Mouse (Mus musculus) stomach, embryonic 14.5 days (tissue): ENCODE measurements around the gene Med18. TPM values are rescaled to one million over a fixed set of nuclear protein-coding genes. Genes with fewer than 3 reads are reported as not detected.
"Not testable (repeated sequence)": the region's sequence is repeated elsewhere in the genome, so short reads cannot be mapped to it uniquely, and the experiment has no call there.

Experiments used
- ATAC-seq: fragments of 200-750 bp; cut with Nextera tagmentation; 2 replicates; pipeline ENCODE4 v1.8.0; 2017; ENCODE audit warnings: low read depth, moderate TSS enrichment; ENCODE audit not compliant: insufficient number of reproducible peaks, insufficient read depth, low FRiP score
- H3K27ac ChIP-seq: fragments of 300-500 bp; sonication (generic); 2 replicates; pipeline ENCODE4 v1.5.1; 2014; ENCODE audit warnings: mild to moderate bottlenecking, low read length, moderate library complexity, mixed read lengths
- H3K27me3 ChIP-seq: fragments of 300-500 bp; sonication (generic); 2 replicates; pipeline ENCODE4 v1.6.1; 2014; ENCODE audit warnings: low read length, control low read depth, mixed read lengths; ENCODE audit not compliant: control insufficient read depth, insufficient read depth
- H3K36me3 ChIP-seq: fragments of 300-500 bp; sonication (generic); 2 replicates; pipeline ENCODE4 v1.6.1; 2014; ENCODE audit warnings: mild to moderate bottlenecking, control low read depth, low read length, moderate library complexity, mixed read lengths; ENCODE audit not compliant: control insufficient read depth, insufficient read depth
- H3K4me1 ChIP-seq: fragments of 300-500 bp; sonication (generic); 2 replicates; pipeline ENCODE4 v1.6.1; 2014; ENCODE audit warnings: low read length, control low read depth, mixed read lengths; ENCODE audit not compliant: control insufficient read depth, insufficient read depth
- H3K4me2 ChIP-seq: fragments of 300-500 bp; sonication (generic); replicated peaks from 2 replicates; pipeline ENCODE4 v1.6.1; 2014; ENCODE audit warnings: low read depth, low read length, control low read depth
- H3K4me3 ChIP-seq: fragments of 300-500 bp; sonication (generic); 2 replicates; pipeline ENCODE4 v1.5.1; 2014; ENCODE audit warnings: low read depth, low read length, control low read depth
- H3K9ac ChIP-seq: fragments of 300-500 bp; sonication (generic); replicated peaks from 2 replicates; pipeline ENCODE4 v1.6.1; 2014; ENCODE audit warnings: low read depth, mild to moderate bottlenecking, control low read depth, low read length, moderate library complexity, mixed read lengths
- H3K9me3 ChIP-seq: fragments of 300-500 bp; sonication (generic); 2 replicates; pipeline ENCODE4 v1.6.1; 2016; ENCODE audit warnings: low read depth, low read length, control low read depth; ENCODE audit not compliant: control insufficient read depth
- WGBS: fragments of 180-500 bp; shearing (Covaris S2); extraction: QIAGEN DNeasy Blood & Tissue Kit; methylation state at CpG from one replicate; pipeline ENCODE4 v1.1.7; 2014; 5-methylcytosine and 5-hydroxymethylcytosine counted together
- polyA plus RNA-seq: library from polyadenylated mRNA; unstranded; fragments of >200 nt; fragmentation: Nextera tagmentation; extraction: Ambion mirVana; gene quantifications from 2 replicates; pipeline ENCODE4 v1.2.1, GENCODE M21; 2014

Gene Med18
- polyA plus RNA-seq, 1 experiment from 2014 or later: 22.8 TPM

DNA sequence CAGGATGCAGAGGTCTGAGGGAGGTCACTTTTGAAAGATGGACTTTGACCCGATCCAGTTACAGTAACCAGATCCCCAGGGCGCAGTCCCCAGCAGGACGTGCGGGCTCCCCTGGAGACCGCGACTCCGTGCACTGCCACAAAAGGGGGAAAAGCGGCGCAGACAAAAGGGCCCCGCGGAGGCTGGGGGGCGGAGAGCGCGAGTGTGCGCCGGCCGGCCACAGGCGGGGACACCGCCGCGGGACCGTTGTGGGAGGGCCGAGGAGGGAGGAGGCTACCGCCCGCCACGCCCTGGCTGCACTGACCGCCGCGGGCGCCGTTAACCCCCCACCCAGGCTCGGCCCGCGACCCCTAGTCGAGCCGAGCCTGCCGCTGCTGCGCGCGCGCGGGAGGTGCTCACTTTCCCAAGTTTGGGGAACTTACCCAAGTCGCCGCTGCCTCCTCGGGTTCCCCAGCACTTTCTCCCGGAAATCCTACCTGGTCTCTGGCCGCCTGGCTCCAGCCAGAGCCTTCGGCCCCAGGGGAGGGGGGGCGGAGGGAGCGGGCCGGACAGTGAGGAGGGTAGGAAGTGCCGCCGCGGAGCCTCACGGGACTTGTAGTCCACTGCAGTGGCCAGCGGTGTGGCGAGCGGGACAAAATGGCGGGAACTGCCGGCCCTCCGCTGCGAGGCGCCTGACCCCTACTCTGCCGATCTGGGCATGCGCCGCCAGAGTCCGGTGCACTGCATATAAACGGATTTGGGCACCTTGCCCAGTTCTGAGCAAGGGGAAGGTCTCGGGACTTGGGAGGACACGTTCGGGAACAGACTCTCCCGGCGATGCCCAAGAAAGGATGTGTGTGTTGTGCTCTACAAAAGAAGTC, 41.6 kb downstream of the Med18 start, which contains the start of gene Phactr4:
Gene Phactr4 (minus strand): TSS at position 567 of the 860 bp plus-strand sequence.
- peak; percentile 98 for ATAC-seq
- peak within 1 kb of the TSS; percentile 99 for H3K27ac ChIP-seq
- H3K27me3 ChIP-seq: no peaks in the 10 kb centered on the region
- WGBS: under 1% methylated on average over 69 of the region's 73 CpGs
- peak within 1 kb of the TSS; percentile 39 for H3K4me2 ChIP-seq
- no peaks in the 10 kb centered on the region for H3K9me3 ChIP-seq
- H3K9ac ChIP-seq: peak within 1 kb of the TSS; percentile 75
- H3K4me1 ChIP-seq: peaks cover 11% of the 10 kb centered on the region
- no peaks in the 10 kb centered on the region for H3K36me3 ChIP-seq
- peak within 1 kb of the TSS; percentile 78 for H3K4me3 ChIP-seq

DNA sequence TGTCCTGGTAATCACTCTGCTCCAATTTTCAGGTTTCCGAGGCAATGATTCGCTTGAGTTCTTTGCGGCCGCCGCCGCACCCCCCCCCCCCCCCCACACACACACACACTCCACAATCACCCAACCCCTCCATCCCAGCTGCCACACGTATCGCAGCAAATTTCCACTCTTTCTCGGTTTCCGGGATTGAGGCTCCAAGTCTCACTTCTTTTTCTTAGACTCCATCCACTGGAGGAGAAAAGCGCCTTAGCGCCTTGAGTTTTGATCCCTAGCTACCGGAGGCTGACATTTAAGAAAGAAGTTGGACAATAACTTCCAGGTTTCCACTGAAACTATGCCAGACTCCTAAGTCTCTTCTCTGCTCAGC, 42.2 kb downstream of the Med18 start:
- ATAC-seq: no peak
- Histone ChIP-seq H3K27ac (peak overlapping the region; percentile 99), H3K27me3 (no peaks in the 10 kb centered on the region), H3K4me3 (peak overlapping the region; percentile 78), H3K36me3 (no peaks in the 10 kb centered on the region), H3K4me2 (peak overlapping the region; percentile 39), H3K4me1 (peaks cover 11% of the 10 kb centered on the region), H3K9me3 (no peaks in the 10 kb centered on the region), H3K9ac (peak overlapping the region; percentile 75)
- under 1% methylated on average over 13 of the region's 13 CpGs for WGBS

DNA sequence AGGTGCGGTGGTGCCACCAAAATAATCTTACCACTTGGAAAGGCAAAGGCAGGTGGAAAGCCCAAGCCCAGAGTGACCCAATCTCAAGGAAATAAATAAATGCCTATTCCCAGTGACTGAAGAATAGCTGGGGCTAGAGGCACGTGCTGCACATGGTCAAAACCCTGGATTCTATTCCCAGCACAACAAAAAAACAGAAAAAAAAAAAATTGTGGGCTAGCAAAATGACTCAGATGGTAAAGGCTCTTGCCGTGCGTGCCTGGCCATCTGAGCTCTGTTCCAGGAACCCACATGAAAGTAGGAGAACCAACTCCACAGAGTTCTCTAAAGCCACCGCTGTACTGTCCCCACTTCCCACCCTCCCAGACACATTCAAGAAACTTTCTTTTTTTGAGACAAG, 43.2 kb downstream of the Med18 start:
- Histone ChIP-seq H3K4me2 (peak overlapping the region; percentile 39), H3K9ac (no peak overlapping the region; the same call in 1 of the 2 replicates), H3K27ac (no peak overlapping the region; the same call in 1 of the 2 replicates), H3K4me1 (peaks cover 11% of the 10 kb centered on the region), H3K9me3 (no peaks in the 10 kb centered on the region), H3K4me3 (peak overlapping the region; percentile 78), H3K27me3 (no peaks in the 10 kb centered on the region), H3K36me3 (no peaks in the 10 kb centered on the region)
- WGBS: 76% methylated on average over 5 of the region's 5 CpGs
- ATAC-seq: no peak

GRCm38 (mm10) chr4:132415966-132416365, 47.8 kb downstream of the Med18 start:
- Histone ChIP-seq H3K4me3 (no peak overlapping the region), H3K27ac (peak overlapping the region; percentile 48; the same call in 1 of the 2 replicates), H3K36me3 (peaks cover 8% of the 10 kb centered on the region; the same call in 1 of the 2 replicates), H3K4me2 (no peak overlapping the region), H3K4me1 (peaks cover 11% of the 10 kb centered on the region), H3K9me3 (no peaks in the 10 kb centered on the region), H3K9ac (no peak overlapping the region), H3K27me3 (no peaks in the 10 kb centered on the region)
- ATAC-seq: peak; percentile 69

- H3K27me3 ChIP-seq, H3K9me3 ChIP-seq, H3K9ac ChIP-seq, ATAC-seq, H3K27ac ChIP-seq, H3K4me3 ChIP-seq, H3K36me3 ChIP-seq, H3K4me2 ChIP-seq, H3K4me1 ChIP-seq: not testable (repeated sequence)
- 91% methylated on average over 4 of the region's 4 CpGs for WGBS
These were observed 50.5 kb downstream of the Med18 start for GRCm38 (mm10) chr4:132413257-132413656.

DNA sequence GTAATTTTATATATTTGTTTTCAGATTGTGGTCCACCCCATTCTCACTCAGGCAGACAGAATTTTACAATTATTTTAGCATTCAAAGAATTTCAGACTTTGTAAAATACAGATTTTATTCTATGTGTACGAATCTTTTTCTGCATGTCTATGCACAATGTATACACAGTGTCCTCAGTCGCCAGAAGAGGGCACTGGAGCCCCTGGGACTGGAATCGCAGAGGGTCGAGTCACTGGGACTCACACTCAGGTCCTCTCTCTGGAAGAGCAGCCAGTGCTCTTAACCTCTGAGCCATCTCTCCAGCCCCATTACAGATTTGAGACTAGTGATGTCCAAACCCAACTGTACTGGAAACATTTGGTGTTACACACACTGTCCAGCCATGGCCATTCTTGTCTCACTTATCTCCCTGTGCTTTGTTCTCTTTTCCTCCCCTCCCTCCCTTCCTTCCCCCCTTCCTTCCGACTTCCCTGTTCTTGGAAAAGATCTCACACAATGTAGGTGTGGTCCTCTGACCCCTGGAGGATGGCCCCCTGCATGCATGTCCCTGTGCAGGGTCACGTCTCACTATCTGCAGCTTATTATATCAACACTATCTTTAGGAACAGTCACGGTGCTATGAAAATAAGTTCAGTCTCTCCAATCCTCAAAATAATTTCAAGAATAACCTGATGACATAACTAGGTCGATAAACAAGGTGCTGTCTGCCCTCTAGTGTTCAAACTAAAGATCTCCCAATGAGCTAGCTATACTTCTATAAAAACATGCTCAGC, 52.2 kb downstream of the Med18 start:
- ATAC-seq: peak; percentile 23; the same call in 1 of the 2 replicates
- Histone ChIP-seq H3K4me1 (no peaks in the 10 kb centered on the region; the same call in 1 of the 2 replicates), H3K9me3 (no peaks in the 10 kb centered on the region), H3K27me3 (no peaks in the 10 kb centered on the region), H3K4me3 (no peak overlapping the region), H3K36me3 (peaks cover 8% of the 10 kb centered on the region; the same call in 1 of the 2 replicates), H3K9ac (no peak overlapping the region), H3K27ac (no peak overlapping the region), H3K4me2 (no peak overlapping the region)
- WGBS: 58% methylated on average over 8 of the region's 8 CpGs

DNA sequence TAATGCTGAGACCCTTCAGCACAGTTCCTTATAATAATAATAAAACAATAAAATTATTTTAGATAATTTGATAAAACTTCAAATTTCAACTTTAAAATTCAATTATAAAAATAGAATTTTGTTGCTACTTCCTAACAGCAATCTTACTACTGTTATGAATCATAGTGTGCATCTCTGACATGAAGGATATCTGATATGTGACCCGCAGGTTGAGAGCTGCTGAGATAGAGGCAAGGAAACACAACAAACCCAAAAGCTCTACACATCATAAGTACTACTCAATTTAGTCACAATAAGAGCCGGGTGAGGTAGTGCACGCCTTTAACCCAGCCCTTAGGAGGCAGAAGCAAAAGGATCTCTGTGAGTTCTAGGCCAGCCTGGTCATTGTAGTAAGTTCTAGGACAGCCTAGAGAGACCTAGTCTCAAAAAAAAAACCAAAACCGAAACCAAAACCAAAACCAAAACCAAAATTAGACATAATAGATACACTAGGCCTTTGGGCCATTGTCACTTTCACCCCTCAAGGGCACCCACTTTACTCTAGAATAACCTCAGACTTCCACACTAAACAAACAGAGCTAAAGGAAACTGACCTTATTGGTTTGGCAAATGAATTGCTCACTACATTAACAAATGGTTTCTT, 54.0 kb downstream of the Med18 start:
- ATAC-seq: no peak
- Histone ChIP-seq H3K4me3 (no peak overlapping the region), H3K9ac (no peak overlapping the region), H3K4me1 (no peaks in the 10 kb centered on the region; the same call in 1 of the 2 replicates), H3K27ac (no peak overlapping the region), H3K9me3 (no peaks in the 10 kb centered on the region), H3K4me2 (no peak overlapping the region), H3K36me3 (peaks cover 14% of the 10 kb centered on the region), H3K27me3 (no peaks in the 10 kb centered on the region)
- 85% methylated on average over 4 of the region's 4 CpGs for WGBS
